ENCODE assay signal across 8 mouse cellular contexts in genomic region chr2:164823181-164823585, GRCm38 (mm10). TPM values are rescaled to one million over a fixed set of nuclear protein-coding genes. Genes with fewer than 3 reads are reported as not detected.
A peak's percentile ranks its signal among the peaks of the same experiment; 100 is the strongest.
DNase-seq lines count a peak whose midpoint lies in the region; ATAC-seq and TF ChIP-seq lines count a peak whose summit lies in the region.

No protein-coding gene starts in this region.

- no peaks in the 10 kb centered on the region for H3K27me3 ChIP-seq in heart, adult 2 months (ENCODE audit: control insufficient read depth, insufficient read depth, low read length)
- no peaks in the 10 kb centered on the region for H3K27me3 ChIP-seq in embryonic facial prominence, embryonic 12.5 days

- peak overlapping the region; percentile 90 for H3K9ac ChIP-seq in heart, adult 2 months (ENCODE audit: low read depth, low read length)
- H3K9ac ChIP-seq in embryonic facial prominence, embryonic 12.5 days: peak overlapping the region; percentile 61

- TF ChIP-seq CTCF in heart, adult 2 months (IDR thresholded peaks at IDR 0.05): peak; percentile 24; the same call in 1 of the 2 replicates

- peak; percentile 25; the same call in 1 of the 2 replicates for ATAC-seq in embryonic facial prominence, embryonic 12.5 days (ENCODE audit: insufficient number of reproducible peaks, insufficient read depth, low FRiP score, low TSS enrichment)
- peak; percentile 65 for ATAC-seq in megakaryocyte-erythroid progenitor cell, adult 5-6 weeks (replicated peaks; ENCODE audit: low FRiP score, low TSS enrichment, poor library complexity, severe bottlenecking)

- TF ChIP-seq POLR2A in heart, adult 2 months (IDR thresholded peaks at IDR 0.05; ENCODE audit: insufficient read depth, low read depth, low read length): no peak; the same call in 1 of the 2 replicates

- H3K9me3 ChIP-seq in embryonic facial prominence, embryonic 12.5 days: no peaks in the 10 kb centered on the region

- no peaks in the 10 kb centered on the region; the same call in 1 of the 2 replicates for H3K4me1 ChIP-seq in heart, adult 2 months (ENCODE audit: control insufficient read depth, insufficient read depth, low read length)
- H3K4me1 ChIP-seq in embryonic facial prominence, embryonic 12.5 days: peaks cover 7% of the 10 kb centered on the region; the same call in 1 of the 2 replicates

- H3K79me2 ChIP-seq in heart, adult 2 months (replicated peaks; ENCODE audit: control insufficient read depth, insufficient read depth, low read length): no peaks in the 10 kb centered on the region

- WGBS in heart, adult 2 months: under 1% methylated on average over 10 of the region's 10 CpGs
- 3% methylated on average over 10 of the region's 10 CpGs for WGBS in embryonic facial prominence, embryonic 12.5 days

- peak overlapping the region; percentile 80 for H3K27ac ChIP-seq in heart, adult 2 months
- peak overlapping the region; percentile 84 for H3K27ac ChIP-seq in embryonic facial prominence, embryonic 12.5 days

- intact Hi-C loops in heart, adult 2 months (cut with DNase I): loop anchor here (2.0 kb wide), 1 partner anchor 18 kb away; the partner anchor contains the start of genes Acot8 and Zswim3
- intact Hi-C loops in heart, postnatal 25 days (cut with DNase I): no loop called here

- no peaks in the 10 kb centered on the region for H3K36me3 ChIP-seq in heart, adult 2 months (ENCODE audit: control insufficient read depth, insufficient read depth, low read length)
- peaks cover 45% of the 10 kb centered on the region for H3K36me3 ChIP-seq in embryonic facial prominence, embryonic 12.5 days

- H3K4me2 ChIP-seq in embryonic facial prominence, embryonic 12.5 days (replicated peaks): peak overlapping the region; percentile 52

- no peak for TF ChIP-seq EP300 in heart, adult 2 months (IDR thresholded peaks at IDR 0.05; ENCODE audit: insufficient read depth, low read depth, low read length)

- DNase-seq in heart, adult 2 months: no peak
- DNase-seq in heart, postnatal 25 days (ENCODE audit: low spot score): no peak
- DNase-seq in CD4-positive helper T cell, adult 2 months (ENCODE audit: low read depth, low spot score): peak; percentile 45
- peak; percentile 46 for DNase-seq in hindlimb bud, embryonic 11.5 days (ENCODE audit: extremely low spot score, low read depth, low spot score)
- no peak for DNase-seq in urinary bladder, adult 18-20 months (ENCODE audit: low spot score in 2 of 2)
- DNase-seq in urinary bladder, postnatal 25 days (ENCODE audit: low spot score): no peak

- peak overlapping the region; percentile 61 for H3K4me3 ChIP-seq in heart, adult 2 months
- H3K4me3 ChIP-seq in embryonic facial prominence, embryonic 12.5 days: peak overlapping the region; percentile 71

RNA-seq across cellular contexts. Expression of gene Zswim1, which starts 0.7 kb away (rescaled TPM):
- total RNA-seq in heart, adult 2 months (2021): 1 to 10 TPM; 4.5 to 5.3 TPM
- 5.1 and 6.4 TPM in 2 replicates for polyA plus RNA-seq in heart, adult 2 months (2012; rRNA removed)
- 1 to 10 TPM; 3.6 to 4.5 TPM for total RNA-seq in heart, postnatal 25 days (2021)
- polyA plus RNA-seq in embryonic facial prominence, embryonic 12.5 days (2016; fragmentation: Nextera tagmentation; extraction: Ambion mirVana): 17.9 and 20.8 TPM in 2 replicates
- total RNA-seq in megakaryocyte-erythroid progenitor cell, adult 5-6 weeks (2014; fragmentation: Nextera tagmentation): 11.0 and 14.2 TPM in 2 replicates
- 2.5 and 3.3 TPM in 2 replicates for total RNA-seq in megakaryocyte-erythroid progenitor cell, adult 5-6 weeks (2017)

RNA-seq across cellular contexts. Expression of gene Spata25, which starts 5.2 kb away (rescaled TPM):
- under 1 TPM; 0.60 to 0.68 TPM for total RNA-seq in heart, adult 2 months (2021)
- polyA plus RNA-seq in heart, adult 2 months (2012; rRNA removed): 0.23 TPM in 1 of 2 replicates, not detected in the other
- under 1 TPM; 0.42 to 0.64 TPM for total RNA-seq in heart, postnatal 25 days (2021)
- 0.22 TPM in 1 of 2 replicates, not detected in the other for polyA plus RNA-seq in embryonic facial prominence, embryonic 12.5 days (2016; fragmentation: Nextera tagmentation; extraction: Ambion mirVana)
- not detected in 2 replicates for total RNA-seq in megakaryocyte-erythroid progenitor cell, adult 5-6 weeks (2014; fragmentation: Nextera tagmentation)
- total RNA-seq in megakaryocyte-erythroid progenitor cell, adult 5-6 weeks (2017): not detected in 2 replicates

RNA-seq across cellular contexts. Expression of gene Ctsa, which starts 9.5 kb away (rescaled TPM):
- 10 to 100 TPM; 94.3 to 99.8 TPM for total RNA-seq in heart, adult 2 months (2021)
- polyA plus RNA-seq in heart, adult 2 months (2012; rRNA removed): 200 and 232 TPM in 2 replicates
- total RNA-seq in heart, postnatal 25 days (2021): 100 to 1,000 TPM in 1 of 2 experiments, 10 to 100 TPM in 1; 90.9 to 108 TPM
- polyA plus RNA-seq in embryonic facial prominence, embryonic 12.5 days (2016; fragmentation: Nextera tagmentation; extraction: Ambion mirVana): 120 and 124 TPM in 2 replicates
- total RNA-seq in megakaryocyte-erythroid progenitor cell, adult 5-6 weeks (2014; fragmentation: Nextera tagmentation): 63.5 and 87.0 TPM in 2 replicates
- 40.0 and 58.0 TPM in 2 replicates for total RNA-seq in megakaryocyte-erythroid progenitor cell, adult 5-6 weeks (2017)

RNA-seq across cellular contexts. Expression of gene Neurl2, which starts 10.1 kb away (rescaled TPM):
- total RNA-seq in heart, adult 2 months (2021): 10 to 100 TPM; 47.2 to 49.2 TPM
- polyA plus RNA-seq in heart, adult 2 months (2012; rRNA removed): 54.2 and 54.8 TPM in 2 replicates
- total RNA-seq in heart, postnatal 25 days (2021): 10 to 100 TPM; 39.9 to 44.6 TPM
- polyA plus RNA-seq in embryonic facial prominence, embryonic 12.5 days (2016; fragmentation: Nextera tagmentation; extraction: Ambion mirVana): 6.7 and 7.4 TPM in 2 replicates
- 0.26 and 1.8 TPM in 2 replicates for total RNA-seq in megakaryocyte-erythroid progenitor cell, adult 5-6 weeks (2014; fragmentation: Nextera tagmentation)
- total RNA-seq in megakaryocyte-erythroid progenitor cell, adult 5-6 weeks (2017): 2.3 TPM in 1 of 2 replicates, not detected in the other

RNA-seq across cellular contexts. Expression of gene Zswim3, which starts 18.3 kb away (rescaled TPM):
- total RNA-seq in heart, adult 2 months (2021): 1 to 10 TPM; 1.7 to 2.1 TPM
- 2.1 and 2.8 TPM in 2 replicates for polyA plus RNA-seq in heart, adult 2 months (2012; rRNA removed)
- 1 to 10 TPM; 2.5 to 3.1 TPM for total RNA-seq in heart, postnatal 25 days (2021)
- 9.0 and 9.5 TPM in 2 replicates for polyA plus RNA-seq in embryonic facial prominence, embryonic 12.5 days (2016; fragmentation: Nextera tagmentation; extraction: Ambion mirVana)
- total RNA-seq in megakaryocyte-erythroid progenitor cell, adult 5-6 weeks (2014; fragmentation: Nextera tagmentation): 6.8 and 6.9 TPM in 2 replicates
- total RNA-seq in megakaryocyte-erythroid progenitor cell, adult 5-6 weeks (2017): 1.8 and 4.4 TPM in 2 replicates

Comparison
In these comparisons a context has a peak if more than half of its experiments do, and no peak if none do; other contexts are left out.
1. DNase-seq: peak in CD4-positive helper T cell, adult 2 months (single experiment) and hindlimb bud, embryonic 11.5 days (single experiment); none in heart, adult 2 months (0 of 2), heart, postnatal 25 days (single experiment), urinary bladder, adult 18-20 months (0 of 2) and urinary bladder, postnatal 25 days (single experiment).